In genomic region chr4:116483476-116483875, GRCm38 (mm10) we compare ENCODE assay signal across 10 mouse cellular contexts. TPM values are rescaled to one million over a fixed set of nuclear protein-coding genes. Genes with fewer than 3 reads are reported as not detected.
DNase-seq lines count a peak whose midpoint lies in the region; ATAC-seq and TF ChIP-seq lines count a peak whose summit lies in the region.
"Had no signal": no experiment of that assay in that cellular context is flagged by ENCODE, and none has a peak within 500 bp of the region (broad histone marks: within the 10 kb centered on the region; RNA-seq: fewer than 3 reads in every experiment).

No protein-coding gene starts in this region.

- H3K27me3 ChIP-seq in hindbrain, embryonic 11.5 days (ENCODE audit: control insufficient read depth, insufficient read depth, low read length): no peaks in the 10 kb centered on the region
- H3K27me3 ChIP-seq in hindbrain, postnatal 0 days (ENCODE audit: insufficient read depth, low read length): no peaks in the 10 kb centered on the region
- no peaks in the 10 kb centered on the region for H3K27me3 ChIP-seq in C2C12 (ENCODE audit: control insufficient read depth, insufficient read depth, insufficient read length)
- 0 out of 2 replicates have a peak, but pooled peaks cover 3% of the 10 kb centered on the region for H3K27me3 ChIP-seq in limb, embryonic 12.5 days
- no peaks in the 10 kb centered on the region for H3K27me3 ChIP-seq in forebrain, embryonic 15.5 days
- H3K27me3 ChIP-seq: limb, embryonic 15.5 days had no signal

- no peak overlapping the region for H3K27ac ChIP-seq in hindbrain, embryonic 11.5 days (ENCODE audit: low read depth, low read length)
- H3K27ac ChIP-seq in hindbrain, postnatal 0 days: no peak overlapping the region
- peak overlapping the region; percentile 66; the same call in 1 of the 2 replicates for H3K27ac ChIP-seq in limb, embryonic 12.5 days
- no peak overlapping the region for H3K27ac ChIP-seq in forebrain, embryonic 15.5 days (replicated peaks)
- H3K27ac ChIP-seq: limb, embryonic 15.5 days had no signal

- no peak overlapping the region for H3ac ChIP-seq in C2C12 (ENCODE audit: control insufficient read depth, insufficient read length, low read depth)

- no peak for ATAC-seq in hindbrain, embryonic 11.5 days (ENCODE audit: low FRiP score)
- no peak for ATAC-seq in hindbrain, postnatal 0 days
- peak; percentile 45; the same call in 1 of the 2 replicates for ATAC-seq in common myeloid progenitor, adult 5-6 weeks (replicated peaks; ENCODE audit: low read depth, poor library complexity, severe bottlenecking)
- peak; percentile 59; the same call in 1 of the 2 replicates for ATAC-seq in limb, embryonic 12.5 days (ENCODE audit: insufficient number of reproducible peaks, insufficient read depth, low FRiP score, low TSS enrichment, low read depth)
- no peak for ATAC-seq in forebrain, embryonic 15.5 days (replicated peaks)

- no peak for TF ChIP-seq CTCF in hindbrain, postnatal 0 days (IDR thresholded peaks at IDR 0.05; ENCODE audit: low read depth)
- TF ChIP-seq CTCF in C2C12 (IDR thresholded peaks at IDR 0.05; ENCODE audit: control insufficient read depth, insufficient read depth, insufficient read length): no peak

- peak; percentile 5 for DNase-seq in hindbrain, embryonic 11.5 days (ENCODE audit: low spot score)
- no peak for DNase-seq in hindbrain, postnatal 0 days (ENCODE audit: low spot score)
- no peak for DNase-seq in layer of hippocampus, adult 18-20 months (ENCODE audit: low spot score in 2 of 2)
- no peak for DNase-seq in layer of hippocampus, adult 9-10 months (ENCODE audit: low spot score)
- DNase-seq: thymus, postnatal 4 days had no signal

- no peak overlapping the region for H3K9ac ChIP-seq in hindbrain, embryonic 11.5 days (ENCODE audit: low read depth, low read length)
- no peak overlapping the region for H3K9ac ChIP-seq in hindbrain, postnatal 0 days (replicated peaks; ENCODE audit: low read length)
- H3K9ac ChIP-seq in limb, embryonic 12.5 days (replicated peaks): no peak overlapping the region
- H3K9ac ChIP-seq in forebrain, embryonic 15.5 days (replicated peaks): no peak overlapping the region
- H3K9ac ChIP-seq: limb, embryonic 15.5 days had no signal

- no peaks in the 10 kb centered on the region for H3K79me3 ChIP-seq in C2C12 (ENCODE audit: low read depth)

- no peaks in the 10 kb centered on the region for H3K79me2 ChIP-seq in C2C12 (ENCODE audit: control insufficient read depth, insufficient read depth)

- no peaks in the 10 kb centered on the region for H3K36me3 ChIP-seq in hindbrain, embryonic 11.5 days (ENCODE audit: control insufficient read depth, insufficient read depth, low read length)
- H3K36me3 ChIP-seq in hindbrain, postnatal 0 days (ENCODE audit: insufficient read depth, low read length): no peaks in the 10 kb centered on the region
- no peaks in the 10 kb centered on the region for H3K36me3 ChIP-seq in C2C12 (ENCODE audit: control insufficient read depth, insufficient read depth)
- no peaks in the 10 kb centered on the region for H3K36me3 ChIP-seq in limb, embryonic 12.5 days
- H3K36me3 ChIP-seq in forebrain, embryonic 15.5 days: no peaks in the 10 kb centered on the region
- H3K36me3 ChIP-seq: limb, embryonic 15.5 days had no signal

- H3K9me3 ChIP-seq in hindbrain, embryonic 11.5 days (ENCODE audit: control insufficient read depth, low read length): no peaks in the 10 kb centered on the region
- no peaks in the 10 kb centered on the region for H3K9me3 ChIP-seq in hindbrain, postnatal 0 days (ENCODE audit: low read length)
- no peaks in the 10 kb centered on the region for H3K9me3 ChIP-seq in limb, embryonic 12.5 days
- H3K9me3 ChIP-seq in forebrain, embryonic 15.5 days: no peaks in the 10 kb centered on the region
- H3K9me3 ChIP-seq: limb, embryonic 15.5 days had no signal

- no peak overlapping the region for H3K4me2 ChIP-seq in hindbrain, embryonic 11.5 days (replicated peaks; ENCODE audit: low read depth, low read length)
- H3K4me2 ChIP-seq in hindbrain, postnatal 0 days (ENCODE audit: low read depth, low read length): no peak overlapping the region
- no peak overlapping the region for H3K4me2 ChIP-seq in limb, embryonic 12.5 days
- H3K4me2 ChIP-seq in forebrain, embryonic 15.5 days (replicated peaks): no peak overlapping the region
- H3K4me2 ChIP-seq: limb, embryonic 15.5 days had no signal

- H3K4me1 ChIP-seq in hindbrain, embryonic 11.5 days (replicated peaks; ENCODE audit: control insufficient read depth, insufficient read depth, low read length): no peaks in the 10 kb centered on the region
- H3K4me1 ChIP-seq in hindbrain, postnatal 0 days (ENCODE audit: insufficient read depth, low read length): no peaks in the 10 kb centered on the region
- H3K4me1 ChIP-seq in limb, embryonic 12.5 days (replicated peaks): peaks cover 7% of the 10 kb centered on the region; the same call in 1 of the 2 replicates
- no peaks in the 10 kb centered on the region for H3K4me1 ChIP-seq in forebrain, embryonic 15.5 days

- no peak overlapping the region for H3K4me3 ChIP-seq in hindbrain, embryonic 11.5 days (ENCODE audit: low read depth, low read length)
- H3K4me3 ChIP-seq in hindbrain, postnatal 0 days (ENCODE audit: low read length): no peak overlapping the region
- no peak overlapping the region for H3K4me3 ChIP-seq in C2C12 (ENCODE audit: insufficient read depth, poor library complexity, severe bottlenecking)
- H3K4me3 ChIP-seq in limb, embryonic 12.5 days (replicated peaks): no peak overlapping the region
- no peak overlapping the region for H3K4me3 ChIP-seq in forebrain, embryonic 15.5 days
- H3K4me3 ChIP-seq: limb, embryonic 15.5 days had no signal

- 62% methylated on average over 2 of the region's 2 CpGs for WGBS in hindbrain, embryonic 11.5 days
- 24% methylated on average over 2 of the region's 2 CpGs for WGBS in hindbrain, postnatal 0 days
- 9% methylated on average over 2 of the region's 2 CpGs for WGBS in limb, embryonic 12.5 days
- WGBS in forebrain, embryonic 15.5 days: 58% methylated on average over 2 of the region's 2 CpGs

TF ChIP-seq in C2C12, 6 proteins besides CTCF, POLR2A, EP300 and RAD21:
- TF ChIP-seq FOSL1 (IDR thresholded peaks at IDR 0.05; ENCODE audit: insufficient read depth, low read length, poor library complexity, severe bottlenecking) (no peak), MYOD1 (IDR thresholded peaks at IDR 0.05; ENCODE audit: control insufficient read depth, insufficient read length, low read depth) (peak; percentile 88), CEBPB (IDR thresholded peaks at IDR 0.05; ENCODE audit: low read depth) (no peak)

RNA-seq across cellular contexts. Expression of gene Mast2, which starts 19.5 kb away (rescaled TPM):
- 31.9 and 59.0 TPM in 2 replicates for polyA plus RNA-seq in hindbrain, embryonic 11.5 days (2014; fragmentation: Nextera tagmentation; extraction: Ambion mirVana)
- 63.9 and 80.6 TPM in 2 replicates for total RNA-seq in hindbrain, postnatal 0 days (2014; rRNA removed)
- 20.7 and 25.5 TPM in 2 replicates for polyA plus RNA-seq in hindbrain, postnatal 0 days (2015; fragmentation: Nextera tagmentation; extraction: Ambion mirVana)
- 40.5 TPM for polyA plus RNA-seq in C2C12 (2012; fragmentation: generic; extraction: Trizol)
- 9.2 and 17.7 TPM in 2 replicates for total RNA-seq in common myeloid progenitor, adult 5-6 weeks (2017)
- 21.1 and 22.0 TPM in 2 replicates for polyA plus RNA-seq in limb, embryonic 12.5 days (2016; fragmentation: Nextera tagmentation; extraction: Ambion mirVana)
- polyA plus RNA-seq in forebrain, embryonic 15.5 days (2015; fragmentation: Nextera tagmentation; extraction: Ambion mirVana): 53.1 and 56.7 TPM in 2 replicates
- total RNA-seq in layer of hippocampus, adult 18-20 months (2021): 10 to 100 TPM; 94.1 to 97.6 TPM

RNA-seq across cellular contexts. Expression of gene Ipp, which starts 23.9 kb away (rescaled TPM):
- 5.5 and 5.6 TPM in 2 replicates for polyA plus RNA-seq in hindbrain, embryonic 11.5 days (2014; fragmentation: Nextera tagmentation; extraction: Ambion mirVana)
- total RNA-seq in hindbrain, postnatal 0 days (2014; rRNA removed): 3.8 and 4.6 TPM in 2 replicates
- 11.1 and 12.1 TPM in 2 replicates for polyA plus RNA-seq in hindbrain, postnatal 0 days (2015; fragmentation: Nextera tagmentation; extraction: Ambion mirVana)
- polyA plus RNA-seq in C2C12 (2012; fragmentation: generic; extraction: Trizol): 5.0 TPM
- total RNA-seq in common myeloid progenitor, adult 5-6 weeks (2017): 18.3 and 23.0 TPM in 2 replicates
- 19.0 and 19.2 TPM in 2 replicates for polyA plus RNA-seq in limb, embryonic 12.5 days (2016; fragmentation: Nextera tagmentation; extraction: Ambion mirVana)
- 18.0 and 18.6 TPM in 2 replicates for polyA plus RNA-seq in forebrain, embryonic 15.5 days (2015; fragmentation: Nextera tagmentation; extraction: Ambion mirVana)
- 10 to 100 TPM; 17.1 to 19.4 TPM for total RNA-seq in layer of hippocampus, adult 18-20 months (2021)

Comparison
In these comparisons a context has a peak if more than half of its experiments do, and no peak if none do; other contexts are left out.
1. ATAC-seq: peak in common myeloid progenitor, adult 5-6 weeks (single experiment) and limb, embryonic 12.5 days (single experiment); none in hindbrain, embryonic 11.5 days (single experiment), hindbrain, postnatal 0 days (single experiment) and forebrain, embryonic 15.5 days (single experiment).